Mouse (Mus musculus) urinary bladder, postnatal 25 days (tissue): ENCODE results near the gene Hamp2.
A peak's percentile ranks its signal among the peaks of the same experiment; 100 is the strongest.
"Not testable (repeated sequence)": the region's sequence is repeated elsewhere in the genome, so short reads cannot be mapped to it uniquely, and the experiment has no call there.

Experiments used
- DNase-seq: peaks from one replicate; pipeline ENCODE4 v3.0.0; 2022; ENCODE audit warnings: low spot score

Hamp2 gene

GRCm38 (mm10) chr7:30924581-30924980, at the start of gene Hamp2:
Gene Hamp2 (minus strand): TSS chr7:30924681.
- DNase-seq = not testable (repeated sequence)

- DNase-seq = peak; percentile 90
Measured at GRCm38 (mm10) chr7:30973501-30974289, 49.2 kb upstream of the Hamp2 start, which contains the start of gene Fam187b. Gene Fam187b (plus strand): TSS chr7:30973790.

- peak; percentile 65 for DNase-seq
Measured at GRCm38 (mm10) chr7:30973251-30973500, 48.7 kb upstream of the Hamp2 start, which contains the start of gene Lsr. Gene Lsr (minus strand): TSS chr7:30973464.

GRCm38 (mm10) chr7:30972426-30973250, 48.2 kb upstream of the Hamp2 start:
- peak; percentile 13 for DNase-seq

- DNase-seq = no peak
Measured at GRCm38 (mm10) chr7:30971901-30972300, 47.4 kb upstream of the Hamp2 start.

GRCm38 (mm10) chr7:30969174-30969573, 44.7 kb upstream of the Hamp2 start:
- DNase-seq = no peak

- DNase-seq = no peak
Measured at GRCm38 (mm10) chr7:30968611-30969010, 44.1 kb upstream of the Hamp2 start.

- DNase-seq = no peak
Measured at GRCm38 (mm10) chr7:30966657-30967056, 42.2 kb upstream of the Hamp2 start.

- DNase-seq = no peak
Measured at GRCm38 (mm10) chr7:30965677-30966076, 41.2 kb upstream of the Hamp2 start.

GRCm38 (mm10) chr7:30964366-30964765, 39.9 kb upstream of the Hamp2 start:
- DNase-seq = no peak

GRCm38 (mm10) chr7:30962862-30963261, 38.4 kb upstream of the Hamp2 start:
- no peak for DNase-seq

- no peak for DNase-seq
Measured at GRCm38 (mm10) chr7:30959786-30960349, 35.4 kb upstream of the Hamp2 start.

- DNase-seq = no peak
Measured at GRCm38 (mm10) chr7:30958866-30959487, 34.5 kb upstream of the Hamp2 start.

- DNase-seq = no peak
Measured at GRCm38 (mm10) chr7:30958109-30958865, 33.8 kb upstream of the Hamp2 start.

GRCm38 (mm10) chr7:30957367-30957783, 32.9 kb upstream of the Hamp2 start:
- DNase-seq = peak; percentile 90

- peak; percentile 66 for DNase-seq
Measured at GRCm38 (mm10) chr7:30956756-30957366, 32.4 kb upstream of the Hamp2 start, which contains the start of gene Usf2. Gene Usf2 (minus strand): TSS chr7:30956803.

- peak; percentile 54 for DNase-seq
Measured at GRCm38 (mm10) chr7:30956357-30956751, 31.9 kb upstream of the Hamp2 start.

- peak; percentile 85 for DNase-seq
Measured at GRCm38 (mm10) chr7:30955584-30956356, 31.3 kb upstream of the Hamp2 start.

GRCm38 (mm10) chr7:30954971-30955520, 30.6 kb upstream of the Hamp2 start:
- DNase-seq = no peak

- no peak for DNase-seq
Measured at GRCm38 (mm10) chr7:30954036-30954435, 29.6 kb upstream of the Hamp2 start.
